Mouse (Mus musculus) ovary, adult 18-20 months (tissue): ENCODE results near the gene Olfr1040.
"Not testable (repeated sequence)": the region's sequence is repeated elsewhere in the genome, so short reads cannot be mapped to it uniquely, and the experiment has no call there.

Experiments used
- DNase-seq: peaks from one replicate; pipeline ENCODE4 v3.0.0; 2022; ENCODE audit warnings: low spot score, mixed read lengths

Gene Olfr1040

GRCm38 (mm10) chr2:86146632-86147031 is at the start of gene Olfr1040:
Gene Olfr1040, minus strand, starts transcription at chr2:86146732.
- DNase-seq, result no peak

GRCm38 (mm10) chr2:86195863-86196262 is 49.3 kb upstream of the Olfr1040 start:
- DNase-seq, result no peak

GRCm38 (mm10) chr2:86185583-86185982 is 39.1 kb upstream of the Olfr1040 start, which contains the start of gene Olfr52:
Gene Olfr52, minus strand, starts transcription at chr2:86185683.
- no peak for DNase-seq

GRCm38 (mm10) chr2:86179950-86180349 is 33.4 kb upstream of the Olfr1040 start:
- DNase-seq, result no peak

GRCm38 (mm10) chr2:86177720-86178119 is 31.2 kb upstream of the Olfr1040 start, which contains the start of gene Olfr1044:
Gene Olfr1044, minus strand, starts transcription at chr2:86177820.
- DNase-seq, result no peak

GRCm38 (mm10) chr2:86175422-86175821 is 28.9 kb upstream of the Olfr1040 start:
- not testable (repeated sequence) for DNase-seq

GRCm38 (mm10) chr2:86167422-86167821 is 20.9 kb upstream of the Olfr1040 start, which contains the start of gene Olfr1043:
Gene Olfr1043, minus strand, starts transcription at chr2:86167522.
- DNase-seq, result no peak

- DNase-seq, result no peak
Measured at GRCm38 (mm10) chr2:86161738-86162137, 15.2 kb upstream of the Olfr1040 start, which contains the start of gene Olfr1042. Gene Olfr1042, minus strand, starts transcription at chr2:86161838.

- DNase-seq, result no peak
Measured at GRCm38 (mm10) chr2:86135828-86136227, 10.7 kb downstream of the Olfr1040 start, which contains the start of gene Olfr1039. Gene Olfr1039, minus strand, starts transcription at chr2:86135928.
